Mouse (Mus musculus) kidney, adult 9 months (tissue): Measurements from ENCODE around the gene Arhgap45.

Source experiments
- DNase-seq: peaks from one replicate; pipeline ENCODE4 v3.0.0; 2022

Arhgap45 gene

DNA sequence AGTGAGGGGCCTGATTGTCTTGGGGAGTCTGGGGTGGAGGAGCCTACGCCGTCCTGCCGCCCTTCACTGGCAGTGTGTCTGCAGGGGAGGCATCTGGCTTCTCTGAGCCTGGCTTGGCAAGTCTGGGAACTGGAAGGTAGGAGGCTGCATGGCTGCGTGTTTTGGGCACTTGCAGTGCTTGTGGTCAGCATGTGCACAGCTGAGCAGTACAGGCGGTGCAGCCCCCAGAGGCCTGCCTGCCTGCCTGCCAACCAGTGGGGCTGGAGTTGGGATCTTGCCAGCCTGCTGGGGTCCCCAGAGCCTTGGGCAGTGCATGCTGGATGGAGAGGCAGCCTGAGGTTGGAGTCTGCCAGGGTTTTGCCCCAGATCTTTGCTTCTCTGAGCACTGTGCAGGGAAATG lies 46.7 kb downstream of the Arhgap45 start:
- no peak for DNase-seq

- no peak for DNase-seq
Observed at GRCm38 (mm10) chr10:80063877-80064650, 47.6 kb downstream of the Arhgap45 start.

DNA sequence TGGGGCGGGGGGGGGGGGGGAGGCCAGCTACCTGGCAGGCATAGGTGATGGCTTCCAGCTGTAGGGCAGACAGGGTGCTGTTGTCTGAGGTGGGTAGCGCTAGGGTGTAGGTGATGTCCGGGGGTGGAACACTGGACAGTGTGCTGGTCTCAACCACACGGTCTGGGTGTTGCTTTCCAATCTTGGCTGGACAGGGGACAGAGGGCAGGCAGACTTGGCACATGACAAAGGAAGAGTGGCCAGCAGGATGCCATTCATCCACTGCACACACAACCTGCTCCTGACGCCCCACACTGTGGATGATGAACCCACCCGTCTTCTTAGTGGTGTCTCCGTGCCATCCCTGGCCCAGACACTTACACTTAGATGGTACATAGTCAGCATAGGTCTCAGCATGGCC lies 52.8 kb downstream of the Arhgap45 start:
- peak; percentile 36 for DNase-seq

DNA sequence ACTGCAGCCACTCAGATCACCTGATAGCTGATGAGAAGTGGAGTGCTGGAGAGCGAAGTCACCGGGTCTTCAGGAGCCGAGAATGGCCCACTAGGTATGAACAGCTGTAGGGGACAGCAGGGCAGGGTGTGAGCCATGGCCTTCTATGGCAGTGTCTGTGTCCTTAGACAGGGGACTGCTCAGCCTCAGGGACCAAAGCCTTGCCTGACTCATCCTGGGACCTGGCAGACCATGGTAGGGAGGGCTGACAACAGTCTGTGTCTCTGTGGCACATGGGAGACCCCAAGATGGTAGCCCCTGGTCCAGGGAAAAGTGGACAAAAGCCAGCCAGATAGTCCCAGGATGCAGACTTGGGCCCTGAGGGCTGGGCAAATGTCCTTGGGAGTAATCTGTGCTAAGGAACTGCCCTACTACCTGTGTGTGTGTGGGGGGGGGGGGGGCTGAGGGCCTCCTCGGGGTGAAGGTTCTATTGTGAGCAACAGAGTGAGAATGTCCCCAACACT lies 53.5 kb downstream of the Arhgap45 start:
- DNase-seq, result no peak

GRCm38 (mm10) chr10:80070837-80071515 lies 54.5 kb downstream of the Arhgap45 start:
- peak; percentile 91 for DNase-seq

DNA sequence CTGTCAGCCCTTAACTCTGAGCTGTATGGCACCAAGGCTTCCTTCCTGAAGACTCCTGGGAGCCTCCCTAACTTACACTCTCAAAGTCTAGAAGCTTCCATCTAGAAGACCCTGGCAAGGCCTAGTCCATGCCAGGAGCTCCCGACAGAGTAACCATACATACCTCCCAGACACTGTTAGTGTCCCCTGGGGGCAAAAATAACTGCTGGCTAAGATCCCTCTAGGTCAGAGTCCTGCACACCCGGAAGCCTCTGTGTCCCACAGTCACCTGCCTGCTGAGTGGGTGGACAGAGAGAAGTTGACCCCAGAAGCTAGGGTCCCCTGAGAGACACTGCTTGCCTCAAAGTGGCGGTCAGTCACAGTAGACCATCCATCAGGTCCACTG lies 55.1 kb downstream of the Arhgap45 start:
- DNase-seq, result peak; percentile 74

- peak; percentile 73 for DNase-seq
Observed at GRCm38 (mm10) chr10:80072623-80073489, 56.4 kb downstream of the Arhgap45 start.

GRCm38 (mm10) chr10:80074813-80075601 lies 58.6 kb downstream of the Arhgap45 start:
- DNase-seq, result peak; percentile 75

- no peak for DNase-seq
Observed at GRCm38 (mm10) chr10:80075924-80076323, 59.5 kb downstream of the Arhgap45 start.

- no peak for DNase-seq
Observed at GRCm38 (mm10) chr10:80076386-80076785, 59.9 kb downstream of the Arhgap45 start.

DNA sequence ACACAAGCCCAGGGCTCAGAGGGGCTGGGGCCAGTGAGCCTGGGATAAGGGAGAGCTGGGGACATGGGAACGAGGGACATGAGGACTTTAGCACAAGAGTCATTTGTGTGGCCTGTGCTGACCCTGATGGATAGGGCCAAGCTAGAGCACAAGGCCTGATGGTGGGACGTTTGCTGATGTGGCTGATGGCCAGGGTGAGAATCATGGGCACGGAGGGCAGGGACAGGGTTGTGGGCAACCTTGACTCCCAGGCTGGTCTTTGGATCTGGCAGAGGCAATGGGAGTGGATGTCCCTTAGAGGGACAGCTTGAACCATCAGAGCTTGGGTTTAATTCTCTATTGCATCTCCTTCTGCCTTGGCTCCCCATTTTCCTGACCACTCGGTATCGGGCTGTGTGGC lies 60.9 kb downstream of the Arhgap45 start:
- no peak for DNase-seq

DNA sequence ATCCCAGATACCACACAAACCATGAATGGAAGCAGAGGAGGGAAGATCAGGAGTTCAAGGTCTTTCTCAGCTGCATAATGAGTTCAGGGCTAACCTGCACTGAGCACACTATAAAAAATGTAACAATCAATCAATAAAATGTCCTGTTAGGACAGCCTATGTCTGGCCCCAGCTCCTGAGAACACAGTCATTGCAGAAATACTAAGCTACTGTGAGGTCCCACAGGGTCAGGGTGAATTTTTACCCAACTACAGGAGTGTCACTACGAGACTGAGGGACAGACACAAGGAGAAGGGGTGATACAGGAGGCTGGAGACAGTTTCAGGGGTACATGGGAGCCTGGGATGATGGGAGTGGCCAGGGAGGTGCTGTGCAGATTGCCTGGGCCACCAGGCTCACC lies 61.9 kb downstream of the Arhgap45 start:
- DNase-seq, result no peak

DNA sequence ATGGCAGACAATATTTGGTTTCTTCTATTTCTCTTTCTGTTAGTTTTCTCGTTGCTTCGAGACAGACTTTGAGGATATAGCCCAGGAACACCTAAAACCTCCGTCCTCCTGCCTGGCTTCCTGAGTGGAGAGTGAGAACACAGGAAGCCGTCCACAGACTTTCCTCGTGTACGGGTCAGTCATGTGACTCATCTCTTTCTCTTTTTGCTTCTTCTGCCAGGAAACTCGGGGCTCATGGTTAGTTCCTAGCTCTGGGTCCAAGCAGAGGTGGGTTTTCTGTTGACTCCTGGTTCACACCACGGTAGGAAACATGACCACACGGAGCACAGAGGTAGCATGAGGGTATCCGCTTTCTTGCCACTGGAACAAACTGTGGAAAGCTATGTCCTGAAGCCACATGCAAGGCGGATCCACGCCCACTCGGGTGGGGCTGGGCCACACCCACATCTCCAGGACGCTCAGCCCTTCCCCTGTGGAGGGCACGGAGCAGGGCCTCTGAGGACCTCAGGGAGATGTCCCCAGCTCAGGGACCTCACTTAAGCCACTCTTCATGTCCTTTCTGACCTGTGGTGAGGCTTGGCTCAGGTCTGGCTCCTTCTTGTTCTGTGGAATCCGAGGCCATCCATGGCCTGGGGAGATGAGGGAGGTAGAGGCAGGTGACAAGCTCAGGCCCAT lies 64.1 kb downstream of the Arhgap45 start:
- no peak for DNase-seq
